In the genomic region with DNA sequence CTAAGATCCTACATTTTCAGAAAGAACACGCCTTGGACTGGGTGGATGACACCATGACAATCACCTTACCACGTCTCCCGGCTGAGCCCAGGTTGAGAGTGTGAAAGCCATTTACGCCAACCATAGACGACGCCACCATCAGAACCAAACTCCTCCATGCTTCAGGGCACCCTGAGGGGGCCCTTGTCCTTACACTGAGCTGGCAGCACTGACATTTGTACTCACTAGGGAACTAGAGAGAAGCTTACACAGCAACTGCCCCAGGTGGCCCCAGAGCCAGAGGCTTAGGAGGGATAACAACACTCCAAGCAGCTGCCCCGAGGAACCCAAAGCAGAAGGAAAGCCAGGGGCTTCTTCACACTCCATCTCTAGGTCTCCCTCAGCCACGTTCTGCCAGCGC, we compare ENCODE assay signal across 12 mouse cellular contexts. TPM values are rescaled to one million over a fixed set of nuclear protein-coding genes. Genes with fewer than 3 reads are reported as not detected.
DNase-seq lines count a peak whose midpoint lies in the region; ATAC-seq and TF ChIP-seq lines count a peak whose summit lies in the region.
"Had no signal": no experiment of that assay in that cellular context is flagged by ENCODE, and none has a peak within 500 bp of the region (broad histone marks: within the 10 kb centered on the region; RNA-seq: fewer than 3 reads in every experiment).

No protein-coding gene starts in this region.

- H3K4me3 ChIP-seq in kidney, adult 2 months (ENCODE audit: insufficient read depth, low read depth, low read length): peak overlapping the region; percentile 11
- peak overlapping the region; percentile 28 for H3K4me3 ChIP-seq in bone marrow, adult 2 months (replicated peaks; ENCODE audit: control insufficient read depth, low read depth, low read length)
- peak overlapping the region; percentile 94 for H3K4me3 ChIP-seq in heart, embryonic 16.5 days (ENCODE audit: low read length)
- peak overlapping the region; percentile 87 for H3K4me3 ChIP-seq in liver, embryonic 13.5 days (replicated peaks)

- H3K4me2 ChIP-seq in heart, embryonic 16.5 days (ENCODE audit: low read depth, low read length): peak overlapping the region; percentile 88
- peak overlapping the region; percentile 99 for H3K4me2 ChIP-seq in liver, embryonic 13.5 days

- peak overlapping the region; percentile 84 for H3K27ac ChIP-seq in kidney, adult 2 months (ENCODE audit: insufficient read depth, low read depth, low read length)
- H3K27ac ChIP-seq in bone marrow, adult 2 months (ENCODE audit: control insufficient read depth, insufficient read depth, low read depth, low read length, poor library complexity): peak overlapping the region; percentile 84
- peak overlapping the region; percentile 99 for H3K27ac ChIP-seq in heart, embryonic 16.5 days (ENCODE audit: low read length)
- H3K27ac ChIP-seq in liver, embryonic 13.5 days: peak overlapping the region; percentile 99

- 49% methylated on average over 9 of the region's 9 CpGs for WGBS in kidney, adult 2 months
- WGBS in bone marrow, adult 2 months: 65% methylated on average over 9 of the region's 9 CpGs
- 26% methylated on average over 9 of the region's 9 CpGs for WGBS in heart, embryonic 16.5 days
- 37% methylated on average over 9 of the region's 9 CpGs for WGBS in liver, embryonic 13.5 days (ENCODE audit: insufficient replicate concordance)

- peaks cover 9% of the 10 kb centered on the region for H3K4me1 ChIP-seq in kidney, adult 2 months (ENCODE audit: control insufficient read depth, insufficient read depth, low read length)
- H3K4me1 ChIP-seq in bone marrow, adult 2 months (ENCODE audit: control insufficient read depth, insufficient read depth, low read length): peaks cover 4% of the 10 kb centered on the region
- H3K4me1 ChIP-seq in heart, embryonic 16.5 days (ENCODE audit: control insufficient read depth, insufficient read depth, low read length): peaks cover 49% of the 10 kb centered on the region
- H3K4me1 ChIP-seq in liver, embryonic 13.5 days (replicated peaks): peaks cover 86% of the 10 kb centered on the region

- no peaks in the 10 kb centered on the region for H3K27me3 ChIP-seq in kidney, adult 2 months (replicated peaks; ENCODE audit: control insufficient read depth, insufficient read depth, low read length)
- H3K27me3 ChIP-seq in heart, embryonic 16.5 days (ENCODE audit: control insufficient read depth, insufficient read depth, low read length): no peaks in the 10 kb centered on the region
- H3K27me3 ChIP-seq in liver, embryonic 13.5 days: no peaks in the 10 kb centered on the region
- H3K27me3 ChIP-seq: embryonic facial prominence, embryonic 15.5 days; Patski had no signal

- no peaks in the 10 kb centered on the region for H3K9me3 ChIP-seq in heart, embryonic 16.5 days (replicated peaks; ENCODE audit: control insufficient read depth, low read length)
- H3K9me3 ChIP-seq in liver, embryonic 13.5 days (replicated peaks): no peaks in the 10 kb centered on the region
- H3K9me3 ChIP-seq: embryonic facial prominence, embryonic 15.5 days had no signal

- no peaks in the 10 kb centered on the region for H3K36me3 ChIP-seq in kidney, adult 2 months (ENCODE audit: control insufficient read depth, insufficient read depth, low read length)
- peaks cover 13% of the 10 kb centered on the region for H3K36me3 ChIP-seq in heart, embryonic 16.5 days (ENCODE audit: control insufficient read depth, insufficient read depth)
- peaks cover 22% of the 10 kb centered on the region for H3K36me3 ChIP-seq in liver, embryonic 13.5 days

- ATAC-seq in heart, embryonic 16.5 days (replicated peaks; ENCODE audit: extremely low read depth, insufficient read depth, low FRiP score): no peak
- ATAC-seq in liver, embryonic 13.5 days (ENCODE audit: low read depth): no peak
- ATAC-seq: inflammation-experienced regulatory T-cells, adult 6 months; Patski had no signal

- H3K9ac ChIP-seq in heart, embryonic 16.5 days (ENCODE audit: low read length): peak overlapping the region; percentile 74
- H3K9ac ChIP-seq in liver, embryonic 13.5 days: peak overlapping the region; percentile 92
- H3K9ac ChIP-seq: embryonic facial prominence, embryonic 15.5 days had no signal

- DNase-seq in kidney, adult 2 months: no peak
- no peak for DNase-seq in kidney, adult 11 months
- peak; percentile 22 for DNase-seq in liver, embryonic 13.5 days
- no peak for DNase-seq in layer of hippocampus, adult 18-20 months (ENCODE audit: low spot score in 2 of 2)
- no peak for DNase-seq in urinary bladder, postnatal 10 days (ENCODE audit: low spot score)
- DNase-seq: lung, adult 18-20 months; thymus, postnatal 25 days had no signal

- no peak for TF ChIP-seq POLR2A in kidney, adult 2 months (IDR thresholded peaks at IDR 0.05; ENCODE audit: low read depth, low read length)
- no peak for TF ChIP-seq POLR2A in bone marrow, adult 2 months (IDR thresholded peaks at IDR 0.05; ENCODE audit: borderline replicate concordance, control insufficient read depth, low read depth, low read length)

- TF ChIP-seq CTCF in kidney, adult 2 months (conservative IDR thresholded peaks at IDR 0.05; ENCODE audit: insufficient read depth, insufficient read length, low read depth, low read length): no peak
- TF ChIP-seq CTCF in bone marrow, adult 2 months (IDR thresholded peaks at IDR 0.05; ENCODE audit: control insufficient read depth, insufficient read depth, low read length): no peak

RNA-seq across cellular contexts. Expression of a gene that starts 3.1 kb away (rescaled TPM):
- 98.7 and 104 TPM in 2 replicates for polyA plus RNA-seq in kidney, adult 2 months (2012; rRNA removed)
- polyA plus RNA-seq in bone marrow, adult 2 months (2011; ENCODE audit: insufficient read depth, insufficient read length, low replicate concordance, missing spikeins): 45.8 and 65.2 TPM in 2 replicates
- 39.0 and 47.1 TPM in 2 replicates for polyA plus RNA-seq in heart, embryonic 16.5 days (2015; fragmentation: Nextera tagmentation; extraction: Ambion mirVana)
- 5.2 and 6.2 TPM in 2 replicates for polyA plus RNA-seq in liver, embryonic 13.5 days (2015; fragmentation: Nextera tagmentation; extraction: Ambion mirVana)
- 10 to 100 TPM; 46.5 to 48.2 TPM for total RNA-seq in layer of hippocampus, adult 18-20 months (2021)

RNA-seq across cellular contexts. Expression of a gene that starts 23.9 kb away (rescaled TPM):
- polyA plus RNA-seq in kidney, adult 2 months (2012; rRNA removed): 20.2 and 21.7 TPM in 2 replicates
- 0.70 and 1.8 TPM in 2 replicates for polyA plus RNA-seq in bone marrow, adult 2 months (2011; ENCODE audit: insufficient read depth, insufficient read length, low replicate concordance, missing spikeins)
- 8.2 and 10.5 TPM in 2 replicates for polyA plus RNA-seq in heart, embryonic 16.5 days (2015; fragmentation: Nextera tagmentation; extraction: Ambion mirVana)
- polyA plus RNA-seq in liver, embryonic 13.5 days (2015; fragmentation: Nextera tagmentation; extraction: Ambion mirVana): 1.4 and 1.5 TPM in 2 replicates
- 100 to 1,000 TPM; 217 to 222 TPM for total RNA-seq in layer of hippocampus, adult 18-20 months (2021)

RNA-seq across cellular contexts. Expression of a gene that starts 35.9 kb away (rescaled TPM):
- 1.0 and 1.1 TPM in 2 replicates for polyA plus RNA-seq in kidney, adult 2 months (2012; rRNA removed)
- polyA plus RNA-seq in bone marrow, adult 2 months (2011; ENCODE audit: insufficient read depth, insufficient read length, low replicate concordance, missing spikeins): not detected in 2 replicates
- polyA plus RNA-seq in heart, embryonic 16.5 days (2015; fragmentation: Nextera tagmentation; extraction: Ambion mirVana): 0.64 TPM in 1 of 2 replicates, not detected in the other
- not detected in 2 replicates for polyA plus RNA-seq in liver, embryonic 13.5 days (2015; fragmentation: Nextera tagmentation; extraction: Ambion mirVana)
- total RNA-seq in layer of hippocampus, adult 18-20 months (2021): not detected
- polyA plus RNA-seq: inflammation-experienced regulatory T-cells, adult 6 months had no signal

RNA-seq across cellular contexts. Expression of a gene that starts 36.0 kb away (rescaled TPM):
- 10.0 and 11.0 TPM in 2 replicates for polyA plus RNA-seq in kidney, adult 2 months (2012; rRNA removed)
- 18.5 and 31.3 TPM in 2 replicates for polyA plus RNA-seq in bone marrow, adult 2 months (2011; ENCODE audit: insufficient read depth, insufficient read length, low replicate concordance, missing spikeins)
- 36.4 and 41.2 TPM in 2 replicates for polyA plus RNA-seq in heart, embryonic 16.5 days (2015; fragmentation: Nextera tagmentation; extraction: Ambion mirVana)
- 27.4 and 34.3 TPM in 2 replicates for polyA plus RNA-seq in liver, embryonic 13.5 days (2015; fragmentation: Nextera tagmentation; extraction: Ambion mirVana)
- 10 to 100 TPM; 39.6 to 43.9 TPM for total RNA-seq in layer of hippocampus, adult 18-20 months (2021)

RNA-seq across cellular contexts. Expression of a gene that starts 56.0 kb away (rescaled TPM):
- 23.8 and 24.4 TPM in 2 replicates for polyA plus RNA-seq in kidney, adult 2 months (2012; rRNA removed)
- polyA plus RNA-seq in bone marrow, adult 2 months (2011; ENCODE audit: insufficient read depth, insufficient read length, low replicate concordance, missing spikeins): 52.3 and 81.0 TPM in 2 replicates
- 15.2 and 18.3 TPM in 2 replicates for polyA plus RNA-seq in heart, embryonic 16.5 days (2015; fragmentation: Nextera tagmentation; extraction: Ambion mirVana)
- 14.7 and 15.5 TPM in 2 replicates for polyA plus RNA-seq in liver, embryonic 13.5 days (2015; fragmentation: Nextera tagmentation; extraction: Ambion mirVana)
- total RNA-seq in layer of hippocampus, adult 18-20 months (2021): 100 to 1,000 TPM in 1 of 2 experiments, 10 to 100 TPM in 1; 89.8 to 108 TPM

Comparison
In these comparisons a context has a peak if more than half of its experiments do, and no peak if none do; other contexts are left out.
1. H3K4me3 ChIP-seq: peak in every context shown above with its lines; median percentile 94 in heart, embryonic 16.5 days; 87 in liver, embryonic 13.5 days; 28 in bone marrow, adult 2 months; 11 in kidney, adult 2 months.